Mouse (Mus musculus) liver, embryonic 14.5 days (tissue): Measurements from ENCODE around the gene B3gntl1. TPM values are rescaled to one million over a fixed set of nuclear protein-coding genes. Genes with fewer than 3 reads are reported as not detected.

Experiments used
- ATAC-seq: fragments of 200-750 bp; cut with Nextera tagmentation; 2 replicates; pipeline ENCODE4 v1.8.0; 2017; ENCODE audit warnings: moderate number of reproducible peaks, mild to moderate bottlenecking, moderate library complexity; ENCODE audit not compliant: insufficient read depth
- DNase-seq, 3 experiments: peaks; one replicate each; pipeline ENCODE4 v3.0.0-alpha.2; 2012 to 2013; ENCODE audit warnings: low read depth in 3 of 3, low spot score in 3 of 3
- H3K27ac ChIP-seq: fragments of 300-500 bp; sonication (generic); 2 replicates; pipeline ENCODE4 v1.5.1; 2014; ENCODE audit warnings: moderate library complexity, mild to moderate bottlenecking, control low read depth, inconsistent platforms
- H3K27me3 ChIP-seq: fragments of 300-500 bp; sonication (generic); 2 replicates; pipeline ENCODE4 v1.6.1; 2014; ENCODE audit warnings: mild to moderate bottlenecking, low read length, moderate library complexity; ENCODE audit not compliant: control insufficient read depth, insufficient read depth
- H3K36me3 ChIP-seq: fragments of 300-500 bp; sonication (generic); replicated peaks from 2 replicates; pipeline ENCODE4 v1.6.1; 2014; ENCODE audit warnings: low read depth; ENCODE audit not compliant: control insufficient read depth, insufficient read depth
- H3K4me1 ChIP-seq, 2 experiments: fragments of 200-500 bp in 1 of 2; fragments of 300-500 bp in 1 of 2; sonication (generic) in 1 of 2; replicated peaks; 2 replicates each; pipeline ENCODE4 v1.6.1; 2012 to 2014; ENCODE audit warnings: antibody characterized with exemption in 1 of 2, inconsistent platforms in 1 of 2, low read length in 1 of 2; ENCODE audit not compliant: control insufficient read depth in 2 of 2, insufficient read depth in 2 of 2
- H3K4me2 ChIP-seq: fragments of 300-500 bp; sonication (generic); 2 replicates; pipeline ENCODE4 v1.6.1; 2014; ENCODE audit warnings: low read depth, mild to moderate bottlenecking, control low read depth, moderate library complexity
- H3K4me3 ChIP-seq, 2 experiments: fragments of 200-500 bp in 1 of 2; fragments of 300-500 bp in 1 of 2; sonication (generic) in 1 of 2; 2 replicates each; pipeline ENCODE4 v1.5.1; 2012 to 2014; ENCODE audit warnings: low read depth in 2 of 2, low read length in 2 of 2, mild to moderate bottlenecking in 2 of 2, control low read depth in 1 of 2, inconsistent platforms in 1 of 2, moderate library complexity in 1 of 2; ENCODE audit not compliant: insufficient read depth in 1 of 2
- H3K9ac ChIP-seq: fragments of 300-500 bp; sonication (generic); replicated peaks from 2 replicates; pipeline ENCODE4 v1.6.1; 2014; ENCODE audit warnings: mild to moderate bottlenecking, control low read depth, moderate library complexity
- H3K9me3 ChIP-seq: fragments of 300-500 bp; sonication (generic); 2 replicates; pipeline ENCODE4 v1.6.1; 2016; ENCODE audit warnings: low read length, mixed read lengths; ENCODE audit not compliant: control insufficient read depth
- CTCF ChIP-seq: IDR thresholded peaks from 2 replicates; pipeline ENCODE4 v1.5.1; 2016; ENCODE audit warnings: antibody characterized with exemption, low read depth, control low read depth
- EP300 ChIP-seq: IDR thresholded peaks from 2 replicates; pipeline ENCODE4 v1.6.1; 2016; ENCODE audit warnings: antibody characterized with exemption, low read depth
- WGBS: fragments of 180-500 bp; shearing (Covaris S2); extraction: QIAGEN DNeasy Blood & Tissue Kit; methylation state at CpG from one replicate; pipeline ENCODE4 v1.1.7; 2014; ENCODE audit not compliant: insufficient replicate concordance; 5-methylcytosine and 5-hydroxymethylcytosine counted together
- polyA plus RNA-seq, 2 experiments: library from polyadenylated mRNA; depleted of rRNA in 1 of 2; stranded (reverse) in 1 of 2; unstranded in 1 of 2; fragments of >200 nt; fragmentation: Nextera tagmentation in 1 of 2; extraction: Ambion mirVana in 1 of 2; gene quantifications; 2 replicates each; pipeline versions ENCODE4 v1.2.1 to v1.2.3; 2012 to 2014

The B3gntl1 gene
- polyA plus RNA-seq (2012; rRNA removed) (1.5 and 1.6 TPM in 2 replicates), polyA plus RNA-seq (2014; fragmentation: Nextera tagmentation; extraction: Ambion mirVana) (0.91 and 1.2 TPM in 2 replicates)

GRCm38 (mm10) chr11:121672990-121673572, at the start of gene B3gntl1:
Gene B3gntl1, minus strand, starts transcription at chr11:121673153.
- Histone ChIP-seq H3K27me3 (no peaks in the 10 kb centered on the region), H3K36me3 (no peaks in the 10 kb centered on the region), H3K4me3 (peak within 1 kb of the TSS; percentile 50), H3K4me1 (peaks cover 5% of the 10 kb centered on the region in 2 experiments), H3K27ac (peak within 1 kb of the TSS; percentile 53), H3K4me2 (peak within 1 kb of the TSS; percentile 78), H3K9me3 (no peaks in the 10 kb centered on the region), H3K9ac (peak within 1 kb of the TSS; percentile 59)
- DNase-seq: peak; percentile 95 to 96 (median 95)
- TF ChIP-seq EP300 (no peak), CTCF (peak; percentile 35)
- under 1% methylated on average over 46 of the region's 46 CpGs for WGBS
- peak; percentile 100 for ATAC-seq

- Histone ChIP-seq H3K4me2 (no peak overlapping the region), H3K27me3 (no peaks in the 10 kb centered on the region), H3K27ac (no peak overlapping the region), H3K36me3 (no peaks in the 10 kb centered on the region), H3K9ac (no peak overlapping the region), H3K4me1 (no peaks in the 10 kb centered on the region), H3K4me3 (no peak overlapping the region), H3K9me3 (no peaks in the 10 kb centered on the region)
- 37% methylated on average over 2 of the region's 2 CpGs for WGBS
- no peak for TF ChIP-seq EP300
- TF ChIP-seq CTCF: no peak
- ATAC-seq (no peak), DNase-seq (no peak)
Measured at GRCm38 (mm10) chr11:121722434-121722833, 49.5 kb upstream of the B3gntl1 start.

GRCm38 (mm10) chr11:121720752-121721151, 47.8 kb upstream of the B3gntl1 start:
- no peak overlapping the region for H3K4me3 ChIP-seq
- H3K4me2 ChIP-seq: no peak overlapping the region
- H3K27ac ChIP-seq: no peak overlapping the region
- ATAC-seq (no peak), DNase-seq (no peak)
- H3K27me3 ChIP-seq: no peaks in the 10 kb centered on the region
- 60% methylated on average over 3 of the region's 3 CpGs for WGBS
- TF ChIP-seq EP300 (no peak), CTCF (no peak)
- no peak overlapping the region for H3K9ac ChIP-seq
- H3K9me3 ChIP-seq: no peaks in the 10 kb centered on the region
- H3K36me3 ChIP-seq: no peaks in the 10 kb centered on the region
- H3K4me1 ChIP-seq: no peaks in the 10 kb centered on the region

- TF ChIP-seq EP300: no peak
- no peak for TF ChIP-seq CTCF
- no peak overlapping the region for H3K4me2 ChIP-seq
- H3K27me3 ChIP-seq: no peaks in the 10 kb centered on the region
- WGBS: 46% methylated on average over 6 of the region's 6 CpGs
- no peak overlapping the region for H3K9ac ChIP-seq
- no peak for DNase-seq
- H3K36me3 ChIP-seq: no peaks in the 10 kb centered on the region
- H3K27ac ChIP-seq: no peak overlapping the region
- no peak overlapping the region for H3K4me3 ChIP-seq
- ATAC-seq: no peak
- no peaks in the 10 kb centered on the region for H3K4me1 ChIP-seq
- H3K9me3 ChIP-seq: no peaks in the 10 kb centered on the region
Measured at GRCm38 (mm10) chr11:121717724-121718123, 44.8 kb upstream of the B3gntl1 start.

GRCm38 (mm10) chr11:121714745-121715485, 42.0 kb upstream of the B3gntl1 start:
- Histone ChIP-seq H3K27me3 (no peaks in the 10 kb centered on the region), H3K27ac (no peak overlapping the region), H3K36me3 (no peaks in the 10 kb centered on the region), H3K4me1 (no peaks in the 10 kb centered on the region), H3K9ac (no peak overlapping the region), H3K4me2 (no peak overlapping the region), H3K9me3 (no peaks in the 10 kb centered on the region), H3K4me3 (no peak overlapping the region)
- TF ChIP-seq EP300 (no peak), CTCF (no peak)
- 54% methylated on average over 2 of the region's 2 CpGs for WGBS
- no peak for DNase-seq
- ATAC-seq: no peak
